In the genomic region with DNA sequence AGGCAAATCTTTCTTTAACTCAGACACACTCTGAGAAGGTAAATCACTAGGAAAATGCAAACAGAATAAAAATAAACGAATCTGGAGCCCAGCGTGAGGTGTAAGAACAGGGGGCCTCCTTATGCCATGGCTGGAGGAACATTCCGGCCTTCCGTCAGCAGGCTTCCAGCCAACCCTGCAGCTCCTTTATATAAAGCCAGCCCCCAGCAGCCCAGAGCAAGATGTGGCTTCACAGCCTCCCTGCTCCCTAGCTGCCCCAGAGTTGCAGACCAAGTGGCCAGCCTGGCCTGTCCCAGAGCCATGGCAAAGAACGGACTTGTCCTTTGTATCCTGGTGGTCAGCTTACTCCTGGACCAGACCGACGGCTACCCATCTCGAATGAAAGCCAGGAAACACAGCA, we compare ENCODE assay signal across 26 mouse cellular contexts. TPM values are rescaled to one million over a fixed set of nuclear protein-coding genes. Genes with fewer than 3 reads are reported as not detected.
DNase-seq lines count a peak whose midpoint lies in the region; ATAC-seq and TF ChIP-seq lines count a peak whose summit lies in the region.
"Had no signal": no experiment of that assay in that cellular context is flagged by ENCODE, and none has a peak within 500 bp of the region (broad histone marks: within the 10 kb centered on the region; RNA-seq: fewer than 3 reads in every experiment).

Clec3a (plus strand) TSS at position 301 of the 400 bp plus-strand sequence.

- H3K9me3 ChIP-seq in limb, embryonic 15.5 days: no peaks in the 10 kb centered on the region
- no peaks in the 10 kb centered on the region for H3K9me3 ChIP-seq in limb, embryonic 10.5 days (replicated peaks)
- H3K9me3 ChIP-seq in lung, embryonic 16.5 days (ENCODE audit: control insufficient read depth, low read length): no peaks in the 10 kb centered on the region; the same call in 1 of the 2 replicates
- H3K9me3 ChIP-seq in lung, postnatal 0 days (ENCODE audit: low read length): no peaks in the 10 kb centered on the region
- H3K9me3 ChIP-seq: embryonic facial prominence, embryonic 15.5 days; forebrain, embryonic 10.5 days; forebrain, embryonic 12.5 days had no signal

- peak; percentile 69; the same call in 1 of the 2 replicates for ATAC-seq in limb, embryonic 15.5 days (ENCODE audit: insufficient number of reproducible peaks, low FRiP score, low TSS enrichment, low read depth)
- 0 out of 2 replicates have a peak, but pooled peaks have one; percentile 23 for ATAC-seq in lung, embryonic 16.5 days (ENCODE audit: low read depth)
- ATAC-seq in lung, postnatal 0 days: no peak
- ATAC-seq: activated CD4-positive, CD25-positive, alpha-beta regulatory T cell, adult 4 months; forebrain, embryonic 14.5 days; forebrain, embryonic 16.5 days; Patski had no signal

- 66% methylated on average over 8 of the region's 8 CpGs for WGBS in limb, embryonic 15.5 days
- WGBS in limb, embryonic 10.5 days: 91% methylated on average over 8 of the region's 8 CpGs
- WGBS in lung, embryonic 16.5 days: 59% methylated on average over 8 of the region's 8 CpGs
- 61% methylated on average over 8 of the region's 8 CpGs for WGBS in lung, postnatal 0 days

- no peak within 1 kb of the TSS for H3K4me3 ChIP-seq in limb, embryonic 15.5 days
- H3K4me3 ChIP-seq in limb, embryonic 10.5 days: no peak within 1 kb of the TSS
- H3K4me3 ChIP-seq in lung, embryonic 16.5 days (ENCODE audit: low read length): no peak within 1 kb of the TSS
- H3K4me3 ChIP-seq in lung, postnatal 0 days (ENCODE audit: low read depth, low read length): no peak within 1 kb of the TSS
- H3K4me3 ChIP-seq: embryonic facial prominence, embryonic 13.5 days; embryonic facial prominence, embryonic 15.5 days; erythroblast, embryonic 14.5 days; forebrain, embryonic 10.5 days; forebrain, embryonic 12.5 days had no signal

- no peaks in the 10 kb centered on the region for H3K36me3 ChIP-seq in limb, embryonic 15.5 days
- H3K36me3 ChIP-seq in limb, embryonic 10.5 days: no peaks in the 10 kb centered on the region
- no peaks in the 10 kb centered on the region for H3K36me3 ChIP-seq in lung, embryonic 16.5 days (ENCODE audit: control insufficient read depth, insufficient read depth, low read length)
- H3K36me3 ChIP-seq in lung, postnatal 0 days (ENCODE audit: insufficient read depth, low read length): no peaks in the 10 kb centered on the region
- H3K36me3 ChIP-seq: embryonic facial prominence, embryonic 13.5 days; embryonic facial prominence, embryonic 15.5 days; forebrain, embryonic 10.5 days; forebrain, embryonic 12.5 days had no signal

- no peak within 1 kb of the TSS for H3K27ac ChIP-seq in limb, embryonic 15.5 days
- H3K27ac ChIP-seq in limb, embryonic 10.5 days: no peak within 1 kb of the TSS
- no peak within 1 kb of the TSS for H3K27ac ChIP-seq in lung, embryonic 16.5 days (ENCODE audit: low read length)
- no peak within 1 kb of the TSS for H3K27ac ChIP-seq in lung, postnatal 0 days (ENCODE audit: low read length)
- H3K27ac ChIP-seq: embryonic facial prominence, embryonic 13.5 days; embryonic facial prominence, embryonic 15.5 days; forebrain, embryonic 10.5 days; forebrain, embryonic 12.5 days had no signal

- no peak within 1 kb of the TSS for H3K9ac ChIP-seq in limb, embryonic 15.5 days
- no peak within 1 kb of the TSS for H3K9ac ChIP-seq in lung, embryonic 16.5 days (ENCODE audit: low read length)
- no peak within 1 kb of the TSS for H3K9ac ChIP-seq in lung, postnatal 0 days (replicated peaks; ENCODE audit: low read depth)
- H3K9ac ChIP-seq: embryonic facial prominence, embryonic 13.5 days; embryonic facial prominence, embryonic 15.5 days; forebrain, embryonic 12.5 days had no signal

- no peak within 1 kb of the TSS for H3K4me2 ChIP-seq in limb, embryonic 15.5 days
- H3K4me2 ChIP-seq in lung, embryonic 16.5 days (ENCODE audit: low read depth, low read length): no peak within 1 kb of the TSS
- no peak within 1 kb of the TSS for H3K4me2 ChIP-seq in lung, postnatal 0 days (replicated peaks; ENCODE audit: low read depth, low read length)
- H3K4me2 ChIP-seq: embryonic facial prominence, embryonic 13.5 days; embryonic facial prominence, embryonic 15.5 days; forebrain, embryonic 12.5 days had no signal

- H3K4me1 ChIP-seq in limb, embryonic 15.5 days: no peaks in the 10 kb centered on the region
- H3K4me1 ChIP-seq in limb, embryonic 10.5 days: no peaks in the 10 kb centered on the region
- H3K4me1 ChIP-seq in lung, embryonic 16.5 days (replicated peaks; ENCODE audit: control insufficient read depth, insufficient read depth, low read length): no peaks in the 10 kb centered on the region; the same call in 1 of the 2 replicates
- no peaks in the 10 kb centered on the region for H3K4me1 ChIP-seq in lung, postnatal 0 days (ENCODE audit: insufficient read depth, low read depth, low read length)
- H3K4me1 ChIP-seq: embryonic facial prominence, embryonic 13.5 days; embryonic facial prominence, embryonic 15.5 days; forebrain, embryonic 10.5 days; forebrain, embryonic 12.5 days had no signal

- TF ChIP-seq EP300 in lung, postnatal 0 days (IDR thresholded peaks at IDR 0.05): no peak

- H3K27me3 ChIP-seq in limb, embryonic 15.5 days: no peaks in the 10 kb centered on the region
- H3K27me3 ChIP-seq in limb, embryonic 10.5 days (ENCODE audit: low read depth, poor library complexity, severe bottlenecking): no peaks in the 10 kb centered on the region
- no peaks in the 10 kb centered on the region for H3K27me3 ChIP-seq in lung, embryonic 16.5 days (ENCODE audit: control insufficient read depth, insufficient read depth, low read depth, low read length)
- H3K27me3 ChIP-seq in lung, postnatal 0 days (replicated peaks; ENCODE audit: insufficient read depth, low read length): no peaks in the 10 kb centered on the region
- H3K27me3 ChIP-seq: embryonic facial prominence, embryonic 13.5 days; embryonic facial prominence, embryonic 15.5 days; forebrain, embryonic 12.5 days had no signal

- TF ChIP-seq CTCF in lung, postnatal 0 days (IDR thresholded peaks at IDR 0.05): no peak

- DNase-seq in limb, embryonic 10.5 days (ENCODE audit: low spot score): no peak
- DNase-seq in lung, postnatal 0 days (ENCODE audit: low spot score): no peak
- DNase-seq in Muller cell, postnatal 12 days (ENCODE audit: inconsistent ontology term): no peak
- DNase-seq: adrenal gland, adult 8-10 months; adrenal gland, postnatal 14 days; adrenal gland, postnatal 36 days; cerebellum, adult 11-12 months; cerebellum, adult 2 months; cerebellum, adult 9-10 months; cerebellum, postnatal 36 days; embryo, embryonic 11 days had no signal

RNA-seq across cellular contexts. Expression of gene Clec3a, which starts in this region (rescaled TPM):
- polyA plus RNA-seq in limb, embryonic 15.5 days (2015; fragmentation: Nextera tagmentation; extraction: Ambion mirVana): 8.5 and 9.5 TPM in 2 replicates
- not detected in 2 replicates for polyA plus RNA-seq in limb, embryonic 10.5 days (2016; fragmentation: Nextera tagmentation; extraction: Ambion mirVana)
- 0.38 and 0.92 TPM in 2 replicates for polyA plus RNA-seq in lung, embryonic 16.5 days (2015; fragmentation: Nextera tagmentation; extraction: Ambion mirVana)
- not detected in 2 replicates for polyA plus RNA-seq in lung, postnatal 0 days (2015; fragmentation: Nextera tagmentation; extraction: Ambion mirVana)
- polyA plus RNA-seq: activated CD4-positive, CD25-positive, alpha-beta regulatory T cell, adult 4 months; brain, embryonic 14.5 days; C2C12; cerebellum, adult 2 months; embryonic facial prominence, embryonic 11.5 days; embryonic facial prominence, embryonic 13.5 days; erythroblast, embryonic 14.5 days; forebrain, embryonic 10.5 days; forebrain, embryonic 12.5 days; forebrain, embryonic 14.5 days; forebrain, embryonic 16.5 days; frontal cortex, adult 2 months; Patski had no signal

Comparison
In these comparisons a context has a peak if more than half of its experiments do, and no peak if none do; other contexts are left out.
1. Peak in ATAC-seq in lung, embryonic 16.5 days; RNA of the gene not detected or under 1 TPM.